Mouse (Mus musculus) stomach, postnatal 0 days (tissue): Measurements from ENCODE around the gene Arfgap2.

Source experiments
- CTCF ChIP-seq: IDR thresholded peaks from 2 replicates; pipeline ENCODE4 v1.5.1; 2016; ENCODE audit warnings: antibody characterized with exemption, low read depth, mild to moderate bottlenecking, moderate library complexity
- EP300 ChIP-seq: optimal IDR thresholded peaks from 2 replicates; pipeline ENCODE3; 2016; ENCODE audit warnings: antibody characterized with exemption

- TF ChIP-seq EP300 (no peak), CTCF (no peak)
Measured at GRCm38 (mm10) chr2:91281366-91281765, 16.6 kb downstream of the Arfgap2 start.
